Mouse (Mus musculus) lung, adult 2 months (tissue): ENCODE data around the gene Rcor2.

Experiments used
- CTCF ChIP-seq: fragments of 200-500 bp; IDR thresholded peaks from 2 replicates; pipeline ENCODE4 v1.5.1; 2011; ENCODE audit warnings: mild to moderate bottlenecking, low read length, control low read depth; ENCODE audit not compliant: insufficient read depth
- POLR2A ChIP-seq: fragments of 200-500 bp; IDR thresholded peaks from 2 replicates; pipeline ENCODE4 v1.6.1; 2011; ENCODE audit warnings: low read depth, mild to moderate bottlenecking, control low read depth, low read length, borderline replicate concordance; ENCODE audit errors: extremely low read depth

- TF ChIP-seq CTCF = peak; percentile 90
- no peak for TF ChIP-seq POLR2A
Observed at GRCm38 (mm10) chr19:7264088-7264765, 2.9 kb upstream of the Rcor2 start.
